Mouse (Mus musculus) embryonic facial prominence, embryonic 12.5 days (tissue): Measurements from ENCODE around the gene Gm37240. TPM values are rescaled to one million over a fixed set of nuclear protein-coding genes. Genes with fewer than 3 reads are reported as not detected.

Source experiments
- ATAC-seq: fragments of 200-750 bp; cut with Nextera tagmentation; 2 replicates; pipeline ENCODE4 v1.8.0; 2017; ENCODE audit not compliant: insufficient number of reproducible peaks, insufficient read depth, low FRiP score, low TSS enrichment
- H3K27ac ChIP-seq: fragments of 300-500 bp; sonication (generic); 2 replicates; pipeline ENCODE4 v1.5.1; 2016; ENCODE audit warnings: mild to moderate bottlenecking
- H3K27me3 ChIP-seq: fragments of 300-500 bp; sonication (generic); 2 replicates; pipeline ENCODE4 v1.6.1; 2016; ENCODE audit warnings: mild to moderate bottlenecking, moderate library complexity
- H3K36me3 ChIP-seq: fragments of 300-500 bp; sonication (generic); 2 replicates; pipeline ENCODE4 v1.6.1; 2016; ENCODE audit warnings: mild to moderate bottlenecking
- H3K4me1 ChIP-seq: fragments of 300-500 bp; sonication (generic); 2 replicates; pipeline ENCODE4 v1.6.1; 2016
- H3K4me2 ChIP-seq: fragments of 300-500 bp; sonication (generic); replicated peaks from 2 replicates; pipeline ENCODE4 v1.6.1; 2016; ENCODE audit warnings: mild to moderate bottlenecking, moderate library complexity
- H3K4me3 ChIP-seq: fragments of 300-500 bp; sonication (generic); 2 replicates; pipeline ENCODE4 v1.5.1; 2016; ENCODE audit warnings: mild to moderate bottlenecking
- H3K9ac ChIP-seq: fragments of 300-500 bp; sonication (generic); 2 replicates; pipeline ENCODE4 v1.6.1; 2016; ENCODE audit warnings: mild to moderate bottlenecking, moderate library complexity
- H3K9me3 ChIP-seq: fragments of 300-500 bp; sonication (generic); 2 replicates; pipeline ENCODE4 v1.6.1; 2016; ENCODE audit warnings: mild to moderate bottlenecking, moderate library complexity
- WGBS: fragments of 180-500 bp; shearing (Covaris S2); methylation state at CpG from one replicate; pipeline ENCODE4 v1.1.7; 2016; 5-methylcytosine and 5-hydroxymethylcytosine counted together
- polyA plus RNA-seq: library from polyadenylated mRNA; unstranded; fragments of >200 nt; fragmentation: Nextera tagmentation; extraction: Ambion mirVana; gene quantifications from 2 replicates; pipeline ENCODE4 v1.2.1, GENCODE M21; 2016

Gene Gm37240
- polyA plus RNA-seq, 1 experiment from 2014 or later: 4.0 TPM

- Histone ChIP-seq H3K9me3 (no peaks in the 10 kb centered on the region), H3K4me2 (no peak overlapping the region), H3K36me3 (no peaks in the 10 kb centered on the region), H3K27ac (no peak overlapping the region), H3K27me3 (no peaks in the 10 kb centered on the region), H3K4me1 (no peaks in the 10 kb centered on the region), H3K4me3 (no peak overlapping the region), H3K9ac (no peak overlapping the region)
- no peak for ATAC-seq
- 89% methylated on average over 3 of the region's 3 CpGs for WGBS
Observed at GRCm38 (mm10) chr3:85198496-85198895, 688.8 kb downstream of the Gm37240 start.

DNA sequence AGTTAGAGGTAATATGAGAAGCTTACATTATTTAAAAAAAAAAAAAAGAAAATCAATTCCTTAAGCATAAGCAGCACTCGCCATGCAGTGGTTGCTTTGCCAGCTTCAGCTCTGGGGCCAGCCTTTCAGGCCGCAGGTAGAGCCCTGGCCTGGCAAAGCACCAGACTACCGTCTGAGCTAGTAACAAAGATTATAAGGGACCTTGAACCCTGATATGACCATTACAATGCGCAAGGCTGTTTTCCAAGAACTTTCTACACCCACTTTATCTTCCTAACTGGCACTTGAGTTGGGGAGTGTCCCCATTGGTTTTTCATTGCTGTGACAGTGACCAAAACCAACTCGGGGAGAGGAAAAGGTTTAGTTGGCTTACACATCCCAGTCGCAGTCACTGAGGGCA, 690.2 kb downstream of the Gm37240 start:
- H3K27ac ChIP-seq: no peak overlapping the region
- WGBS: 75% methylated on average over 6 of the region's 6 CpGs
- H3K9me3 ChIP-seq: no peaks in the 10 kb centered on the region
- no peak overlapping the region for H3K9ac ChIP-seq
- no peak for ATAC-seq
- H3K27me3 ChIP-seq: no peaks in the 10 kb centered on the region
- H3K4me1 ChIP-seq: no peaks in the 10 kb centered on the region
- no peak overlapping the region for H3K4me2 ChIP-seq
- no peaks in the 10 kb centered on the region for H3K36me3 ChIP-seq
- no peak overlapping the region for H3K4me3 ChIP-seq

DNA sequence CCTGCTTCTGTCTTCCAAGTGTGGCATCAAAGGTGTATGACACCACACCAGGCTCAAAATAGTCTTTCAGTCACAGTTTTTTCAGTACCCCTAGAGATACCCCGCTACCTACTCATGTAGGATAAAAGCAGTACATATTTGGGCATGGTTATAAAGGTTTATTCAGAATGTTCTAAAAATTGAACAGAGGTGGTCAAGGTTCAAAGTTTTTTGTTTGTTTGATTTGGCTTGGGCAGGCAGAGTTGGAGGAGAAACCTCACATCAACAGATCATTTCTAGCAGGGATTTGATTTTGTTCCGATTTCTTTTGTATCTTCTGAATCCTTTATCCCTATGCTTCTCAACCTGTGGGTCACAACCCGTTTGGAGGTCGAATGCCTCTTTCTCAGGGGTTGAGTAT, 690.7 kb downstream of the Gm37240 start:
- Histone ChIP-seq H3K27me3 (no peaks in the 10 kb centered on the region), H3K36me3 (no peaks in the 10 kb centered on the region), H3K27ac (no peak overlapping the region), H3K9me3 (no peaks in the 10 kb centered on the region), H3K4me2 (no peak overlapping the region), H3K4me3 (no peak overlapping the region), H3K4me1 (no peaks in the 10 kb centered on the region), H3K9ac (no peak overlapping the region)
- 70% methylated on average over 4 of the region's 4 CpGs for WGBS
- ATAC-seq: no peak

- H3K4me2 ChIP-seq: no peak overlapping the region
- no peak overlapping the region for H3K27ac ChIP-seq
- H3K9me3 ChIP-seq: no peaks in the 10 kb centered on the region
- H3K4me3 ChIP-seq: no peak overlapping the region
- no peaks in the 10 kb centered on the region for H3K4me1 ChIP-seq
- H3K27me3 ChIP-seq: no peaks in the 10 kb centered on the region
- ATAC-seq: no peak
- no peaks in the 10 kb centered on the region for H3K36me3 ChIP-seq
- 55% methylated on average over 8 of the region's 8 CpGs for WGBS
- no peak overlapping the region for H3K9ac ChIP-seq
Observed at GRCm38 (mm10) chr3:85195068-85195481, 692.2 kb downstream of the Gm37240 start.

- no peaks in the 10 kb centered on the region for H3K9me3 ChIP-seq
- 61% methylated on average over 8 of the region's 8 CpGs for WGBS
- no peak for ATAC-seq
Observed at GRCm38 (mm10) chr3:85189791-85190190, 697.5 kb downstream of the Gm37240 start.

DNA sequence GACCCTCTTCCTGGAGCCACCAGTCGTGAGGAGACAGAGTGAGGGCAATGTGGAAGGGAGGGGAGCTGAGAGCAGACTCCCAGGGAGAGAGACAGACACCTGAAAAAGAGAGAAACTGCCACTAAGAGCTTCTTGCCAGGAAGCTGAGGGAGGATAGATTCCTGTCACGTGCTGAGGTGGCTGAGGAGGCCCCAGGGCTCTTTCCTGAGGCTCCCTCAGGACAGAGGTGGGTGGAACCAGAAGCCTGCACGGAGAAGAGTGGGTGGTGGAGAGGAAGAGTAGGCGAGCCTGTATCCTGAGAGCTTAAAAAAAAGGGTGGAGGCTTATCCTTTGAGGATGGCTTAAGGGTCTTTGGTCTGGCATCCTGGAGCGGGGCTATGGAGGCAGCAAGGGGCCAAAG, 699.0 kb downstream of the Gm37240 start:
- 35% methylated on average over 5 of the region's 5 CpGs for WGBS
- Histone ChIP-seq H3K27me3 (no peaks in the 10 kb centered on the region), H3K27ac (no peak overlapping the region), H3K4me3 (no peak overlapping the region), H3K9me3 (no peaks in the 10 kb centered on the region), H3K4me1 (peaks cover 29% of the 10 kb centered on the region), H3K9ac (no peak overlapping the region), H3K4me2 (no peak overlapping the region), H3K36me3 (no peaks in the 10 kb centered on the region)
- no peak for ATAC-seq

More at GRCm38 (mm10) chr3:85189791-85190190, 697.5 kb downstream of the Gm37240 start:
- no peak overlapping the region for H3K9ac ChIP-seq
- no peaks in the 10 kb centered on the region for H3K27me3 ChIP-seq
- no peak overlapping the region for H3K4me3 ChIP-seq
- peaks cover 29% of the 10 kb centered on the region for H3K4me1 ChIP-seq
- H3K27ac ChIP-seq: no peak overlapping the region
- no peaks in the 10 kb centered on the region for H3K36me3 ChIP-seq
- H3K4me2 ChIP-seq: no peak overlapping the region

DNA sequence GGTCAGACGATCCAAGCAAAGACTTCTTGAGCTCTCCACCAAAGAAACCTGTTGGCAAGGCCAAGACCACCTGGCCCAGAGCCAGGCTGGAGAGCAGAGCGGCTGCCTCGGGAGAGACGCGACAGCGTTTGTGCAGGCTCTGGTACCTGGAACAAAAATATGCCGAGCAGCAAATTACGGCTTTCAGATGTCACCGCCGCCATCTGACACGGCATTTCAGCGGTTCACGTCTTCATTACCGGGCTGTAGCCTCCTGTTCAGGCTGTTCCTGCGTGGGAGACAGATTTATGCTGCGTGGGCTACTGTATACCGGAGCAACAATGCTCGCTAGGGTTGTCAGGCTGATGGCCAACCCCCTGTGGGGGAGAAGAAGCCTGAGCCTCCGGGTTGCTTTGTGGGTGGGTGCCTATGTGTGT, 700.6 kb downstream of the Gm37240 start:
- ATAC-seq: 0 out of 2 replicates have a peak, but pooled peaks have one; percentile 22
- Histone ChIP-seq H3K9me3 (no peaks in the 10 kb centered on the region), H3K36me3 (no peaks in the 10 kb centered on the region), H3K27me3 (no peaks in the 10 kb centered on the region), H3K4me3 (no peak overlapping the region), H3K4me2 (peak overlapping the region; percentile 28), H3K27ac (no peak overlapping the region), H3K9ac (no peak overlapping the region), H3K4me1 (peaks cover 29% of the 10 kb centered on the region)
- 38% methylated on average over 19 of the region's 19 CpGs for WGBS

GRCm38 (mm10) chr3:85185827-85186226, 701.5 kb downstream of the Gm37240 start:
- no peak overlapping the region for H3K9ac ChIP-seq
- peaks cover 29% of the 10 kb centered on the region for H3K4me1 ChIP-seq
- 8% methylated on average over 12 of the region's 12 CpGs for WGBS
- H3K27ac ChIP-seq: peak overlapping the region; percentile 47
- peak overlapping the region; percentile 5; the same call in 1 of the 2 replicates for H3K4me2 ChIP-seq
- H3K27me3 ChIP-seq: no peaks in the 10 kb centered on the region
- H3K9me3 ChIP-seq: no peaks in the 10 kb centered on the region
- no peaks in the 10 kb centered on the region for H3K36me3 ChIP-seq
- no peak for ATAC-seq
- H3K4me3 ChIP-seq: no peak overlapping the region

DNA sequence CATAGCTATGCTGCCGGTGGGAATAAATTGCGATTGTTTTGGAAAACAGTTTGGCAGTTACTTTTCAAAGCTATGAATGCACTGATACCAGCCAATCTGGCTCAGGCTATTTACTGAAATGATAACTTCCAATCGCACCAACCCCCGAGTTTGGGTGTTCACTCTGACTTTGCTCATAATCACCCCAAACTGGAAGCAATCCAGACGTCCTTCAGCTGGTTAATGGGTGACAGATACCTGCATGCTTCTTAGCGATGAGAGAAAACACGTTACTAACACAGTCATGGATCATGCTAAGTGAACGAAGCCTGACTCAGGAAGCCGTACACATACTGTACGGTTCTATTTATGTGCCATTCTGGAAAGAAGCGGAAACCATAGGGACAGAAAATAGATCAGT, 702.4 kb downstream of the Gm37240 start:
- Histone ChIP-seq H3K27me3 (no peaks in the 10 kb centered on the region), H3K27ac (no peak overlapping the region), H3K4me3 (no peak overlapping the region), H3K9me3 (no peaks in the 10 kb centered on the region), H3K36me3 (no peaks in the 10 kb centered on the region), H3K4me2 (no peak overlapping the region), H3K4me1 (peaks cover 29% of the 10 kb centered on the region), H3K9ac (no peak overlapping the region)
- 68% methylated on average over 11 of the region's 11 CpGs for WGBS
- ATAC-seq: no peak

DNA sequence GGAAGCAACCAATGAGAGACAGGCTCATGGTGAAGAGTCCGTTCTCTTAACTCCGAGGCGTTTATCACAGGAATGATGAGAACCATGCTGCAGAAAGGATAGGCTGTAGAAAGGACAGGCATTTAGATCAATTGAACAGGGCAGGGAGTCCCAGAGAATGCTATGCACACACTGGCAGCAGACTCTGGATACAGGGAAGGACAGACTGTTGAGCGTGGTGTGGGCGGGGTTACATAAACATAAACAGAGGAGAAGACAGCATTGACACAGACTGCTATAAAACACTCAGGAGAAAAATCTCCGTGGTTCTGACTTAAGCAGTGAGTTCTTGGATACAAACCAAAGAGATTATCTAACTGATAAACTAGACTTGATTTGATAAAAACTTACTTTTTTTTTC, 703.2 kb downstream of the Gm37240 start:
- no peak for ATAC-seq
- Histone ChIP-seq H3K4me2 (no peak overlapping the region), H3K36me3 (no peaks in the 10 kb centered on the region), H3K4me1 (peaks cover 29% of the 10 kb centered on the region), H3K27me3 (no peaks in the 10 kb centered on the region), H3K9me3 (no peaks in the 10 kb centered on the region), H3K4me3 (no peak overlapping the region), H3K27ac (no peak overlapping the region), H3K9ac (no peak overlapping the region)
- 47% methylated on average over 6 of the region's 6 CpGs for WGBS

- Histone ChIP-seq H3K4me3 (no peak overlapping the region), H3K9me3 (no peaks in the 10 kb centered on the region), H3K9ac (no peak overlapping the region), H3K27ac (no peak overlapping the region), H3K27me3 (no peaks in the 10 kb centered on the region), H3K4me2 (no peak overlapping the region), H3K36me3 (no peaks in the 10 kb centered on the region), H3K4me1 (peaks cover 10% of the 10 kb centered on the region)
- 92% methylated on average over 1 of the region's 1 CpGs for WGBS
- no peak for ATAC-seq
Observed at GRCm38 (mm10) chr3:85176736-85177135, 710.6 kb downstream of the Gm37240 start.

DNA sequence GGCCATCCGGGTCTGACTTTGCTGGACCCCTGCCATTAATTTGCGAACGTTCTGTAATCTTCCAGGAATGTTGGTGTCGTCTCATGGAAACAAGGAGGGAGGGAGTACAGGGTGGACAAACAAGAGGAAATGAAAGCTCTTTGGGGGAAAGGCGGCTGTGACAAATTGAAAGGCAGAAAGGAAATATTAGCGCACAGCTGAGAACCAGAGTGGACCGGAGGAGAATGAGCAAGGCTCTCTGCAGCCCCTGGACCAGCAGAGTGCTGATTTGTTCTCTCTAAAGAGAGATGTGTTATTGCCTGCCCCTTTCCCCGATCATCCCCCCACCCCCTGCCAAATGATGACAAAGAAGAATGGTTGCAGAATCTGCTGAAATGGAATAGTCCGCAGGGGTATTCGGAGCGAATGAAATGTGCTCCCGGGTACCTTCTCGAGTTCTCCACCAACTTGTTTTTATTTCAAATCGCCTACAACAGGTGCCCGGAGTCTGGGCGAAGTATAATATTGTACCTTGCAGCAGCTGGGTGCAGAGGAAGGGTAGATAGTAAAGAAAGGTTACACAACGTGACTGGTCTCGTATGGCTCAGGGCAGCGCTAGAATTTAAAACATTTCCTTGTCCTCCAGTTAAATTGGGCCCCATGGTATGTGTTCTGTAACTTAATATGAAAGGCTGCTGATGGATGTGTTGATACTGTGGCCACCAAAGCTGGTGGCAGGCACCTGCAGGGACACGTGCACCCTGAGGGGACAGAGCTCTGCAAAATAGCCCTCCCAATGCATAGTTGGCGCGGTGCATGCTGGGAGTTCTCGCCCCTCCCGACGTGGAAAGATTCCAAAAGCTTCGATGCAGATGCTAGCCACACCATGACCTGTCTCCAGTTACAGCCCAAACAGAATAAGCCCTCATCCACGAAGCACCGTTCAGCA, 712.5 kb downstream of the Gm37240 start:
- 47% methylated on average over 28 of the region's 28 CpGs for WGBS
- Histone ChIP-seq H3K4me3 (no peak overlapping the region), H3K9ac (no peak overlapping the region), H3K4me2 (peak overlapping the region; percentile 29), H3K27ac (peak overlapping the region; percentile 54; the same call in 1 of the 2 replicates), H3K27me3 (no peaks in the 10 kb centered on the region), H3K9me3 (no peaks in the 10 kb centered on the region), H3K4me1 (peaks cover 10% of the 10 kb centered on the region), H3K36me3 (no peaks in the 10 kb centered on the region)
- ATAC-seq: peak; percentile 78
